Mouse (Mus musculus): ENCODE data around the gene Gnpat. TPM values are rescaled to one million over a fixed set of nuclear protein-coding genes. Genes with fewer than 3 reads are reported as not detected.

Gene Gnpat
- total RNA-seq, 2 experiments from 2014 or later, result 58.4 to 61.9 TPM

GRCm38 (mm10) chr8:124935116-124935515 is 72.3 kb downstream of the Gnpat start:
- DNase-seq (ENCODE audit: low spot score in 2 of 2), result no peak

DNA sequence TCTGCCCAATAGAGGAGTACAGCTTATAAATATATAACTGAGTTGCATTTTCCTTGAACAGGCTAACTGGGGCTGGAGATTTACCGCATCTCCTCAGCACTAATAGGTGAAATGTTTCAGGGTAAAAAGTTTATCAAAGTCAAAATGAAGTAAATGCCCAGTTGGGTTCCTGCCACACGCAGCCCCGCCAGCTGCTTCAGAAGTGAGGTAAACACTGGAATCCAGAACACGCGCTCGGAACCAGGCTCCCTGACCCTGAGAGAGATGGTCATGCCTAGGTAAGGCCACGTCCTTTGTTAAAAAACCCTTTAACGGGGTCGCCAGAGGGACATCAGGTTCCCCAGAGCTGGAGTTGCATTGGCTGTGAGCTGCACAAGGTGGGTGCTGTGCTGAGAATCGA is 73.9 kb downstream of the Gnpat start:
- DNase-seq (ENCODE audit: low spot score in 2 of 2), result no peak

- DNase-seq (ENCODE audit: low spot score in 2 of 2), result no peak
Measured at GRCm38 (mm10) chr8:124937293-124937692, 74.5 kb downstream of the Gnpat start.

Other genes with a start within 250 kb of the Gnpat start
- gene 2310022B05Rik, start 199.7 kb upstream of the Gnpat start, total RNA-seq (2021), result 10 to 100 TPM; 72.1 to 76.9 TPM
- 10 to 100 TPM; 41.3 to 41.6 TPM for gene Ttc13, start 141.1 kb upstream of the Gnpat start, total RNA-seq (2021)
- gene Arv1, start 140.9 kb upstream of the Gnpat start, total RNA-seq (2021), result 10 to 100 TPM; 12.0 to 12.8 TPM
- 1 to 10 TPM; 1.0 to 1.1 TPM for gene Fam89a, start 111.2 kb upstream of the Gnpat start, total RNA-seq (2021)
- 1 to 10 TPM; 1.2 to 1.7 TPM for gene Trim67, start 69.9 kb upstream of the Gnpat start, total RNA-seq (2021)
- 10 to 100 TPM; 21.2 to 24.5 TPM for gene 2810004N23Rik, start 87 bp downstream of the Gnpat start, total RNA-seq (2021)
- 10 to 100 TPM; 33.5 to 36.9 TPM for gene Exoc8, start 34.7 kb downstream of the Gnpat start, total RNA-seq (2021)
- gene Sprtn, start 34.9 kb downstream of the Gnpat start, total RNA-seq (2021), result 10 to 100 TPM; 13.1 to 13.2 TPM
- gene Egln1, start 86.3 kb downstream of the Gnpat start, total RNA-seq (2021), result 10 to 100 TPM; 67.8 to 69.6 TPM
- 100 to 1,000 TPM; 160 to 161 TPM for gene Tsnax, start 150.0 kb downstream of the Gnpat start, total RNA-seq (2021)
- 1 to 10 TPM; 4.3 to 4.6 TPM for gene Disc1, start 191.2 kb downstream of the Gnpat start, total RNA-seq (2021)

Data from layer of hippocampus, adult 18-20 months (tissue).